Mouse (Mus musculus) frontal cortex, postnatal 36 days (tissue): ENCODE measurements around the gene Hist1h3d.
"Not testable (repeated sequence)": the region's sequence is repeated elsewhere in the genome, so short reads cannot be mapped to it uniquely, and the experiment has no call there.

Experiments
- DNase-seq, 2 experiments: peaks; one replicate each; pipeline ENCODE4 v3.0.0; 2022; ENCODE audit warnings: low spot score in 2 of 2

Hist1h3d gene

DNA sequence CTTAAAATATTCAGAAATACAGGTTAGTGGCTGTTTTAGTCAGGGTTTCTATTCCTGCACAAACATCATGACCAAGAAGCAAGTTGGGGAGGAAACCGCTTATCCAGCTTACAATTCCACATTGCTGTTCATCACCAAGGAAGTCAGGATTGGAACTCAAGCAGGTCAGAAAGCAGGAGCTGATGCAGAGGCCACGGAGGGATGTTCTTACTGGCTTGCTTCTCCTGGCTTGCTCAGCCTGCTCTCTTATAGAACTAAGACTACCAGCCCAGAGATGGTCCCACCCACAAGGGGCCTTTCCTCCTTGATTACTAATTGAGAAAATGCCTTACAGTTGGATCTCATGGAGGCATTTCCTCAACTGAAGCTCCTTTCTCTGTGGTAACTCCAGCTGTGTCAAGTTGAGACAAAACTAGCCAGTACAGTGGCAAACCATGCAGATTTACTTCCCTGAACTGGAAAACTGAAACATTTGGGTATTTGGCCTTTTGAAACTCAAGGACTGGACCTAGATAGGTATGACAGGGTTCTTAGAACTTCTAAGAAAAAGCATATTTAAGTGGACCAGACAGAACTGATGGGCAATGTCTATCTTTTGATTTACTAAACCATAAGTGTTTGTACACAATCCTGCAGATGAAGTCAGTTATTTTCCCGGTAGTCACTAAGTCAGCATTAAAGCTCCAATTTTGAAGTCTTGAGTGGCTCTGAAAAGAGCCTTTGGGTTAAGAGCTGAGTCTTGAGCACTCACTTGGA, 33.2 kb upstream of the Hist1h3d start:
- not testable (repeated sequence) for DNase-seq

DNA sequence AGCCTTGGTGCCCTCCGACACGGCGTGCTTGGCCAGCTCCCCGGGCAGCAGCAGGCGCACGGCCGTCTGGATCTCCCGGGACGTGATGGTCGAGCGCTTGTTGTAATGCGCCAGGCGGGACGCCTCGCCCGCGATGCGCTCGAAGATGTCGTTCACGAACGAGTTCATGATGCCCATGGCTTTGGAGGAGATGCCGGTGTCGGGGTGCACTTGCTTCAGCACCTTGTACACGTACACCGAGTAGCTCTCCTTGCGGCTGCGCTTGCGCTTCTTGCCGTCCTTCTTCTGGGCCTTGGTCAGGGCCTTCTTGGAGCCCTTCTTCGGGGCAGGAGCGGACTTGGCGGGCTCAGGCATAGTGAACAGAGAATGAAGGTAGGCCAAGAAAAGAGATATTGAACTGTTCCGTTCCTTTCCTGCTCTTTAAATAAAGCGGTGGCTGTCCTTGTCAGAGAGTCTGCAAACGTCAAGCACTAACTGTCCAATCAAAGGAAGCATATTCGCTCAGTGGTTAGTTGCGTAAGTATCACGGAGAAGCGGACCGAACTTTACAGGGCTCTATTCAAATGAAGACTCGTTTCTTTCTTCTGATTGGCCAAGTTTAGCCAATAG, 32.5 kb upstream of the Hist1h3d start, which contains the start of gene Hist1h2bh:
TSS of gene Hist1h2bh (minus strand) at position 394 of the 609 bp plus-strand sequence.
- peak in 1 of 2 experiments; percentile 85 for DNase-seq

DNA sequence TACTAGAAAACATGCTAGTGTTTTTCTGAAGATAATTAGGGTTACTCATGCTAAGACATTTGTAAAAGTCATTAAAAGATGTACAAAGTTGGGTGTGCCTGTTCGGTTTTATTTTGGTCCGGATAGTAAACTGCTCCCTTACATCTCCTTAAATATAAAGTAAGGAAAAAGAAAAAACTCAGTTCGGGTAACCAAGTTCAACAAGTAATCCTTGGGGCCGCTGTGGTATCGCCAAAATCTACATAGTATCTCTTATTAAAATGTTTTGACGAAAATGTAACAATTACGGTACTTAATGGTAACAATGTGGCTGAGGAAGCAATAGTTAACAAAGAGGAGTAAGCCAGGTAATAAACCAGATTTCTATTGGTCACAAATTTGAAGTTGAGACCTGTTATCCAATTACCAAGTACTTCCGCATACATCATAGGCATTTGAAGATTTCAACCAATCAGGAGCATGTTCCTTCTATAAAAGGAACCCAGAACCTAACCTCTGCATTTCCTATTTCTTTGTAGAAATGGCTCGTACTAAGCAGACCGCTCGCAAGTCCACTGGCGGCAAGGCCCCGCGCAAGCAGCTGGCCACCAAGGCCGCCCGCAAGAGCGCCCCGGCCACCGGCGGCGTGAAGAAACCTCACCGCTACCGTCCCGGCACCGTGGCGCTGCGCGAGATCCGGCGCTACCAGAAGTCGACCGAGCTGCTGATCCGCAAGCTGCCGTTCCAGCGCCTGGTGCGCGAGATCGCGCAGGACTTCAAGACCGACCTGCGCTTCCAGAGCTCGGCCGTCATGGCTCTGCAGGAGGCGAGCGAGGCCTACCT, 31.4 kb upstream of the Hist1h3d start, which contains the start of gene Hist1h3f:
TSS of gene Hist1h3f (plus strand) at position 88 of the 822 bp plus-strand sequence.
- DNase-seq = peak; percentile 75 to 89

DNA sequence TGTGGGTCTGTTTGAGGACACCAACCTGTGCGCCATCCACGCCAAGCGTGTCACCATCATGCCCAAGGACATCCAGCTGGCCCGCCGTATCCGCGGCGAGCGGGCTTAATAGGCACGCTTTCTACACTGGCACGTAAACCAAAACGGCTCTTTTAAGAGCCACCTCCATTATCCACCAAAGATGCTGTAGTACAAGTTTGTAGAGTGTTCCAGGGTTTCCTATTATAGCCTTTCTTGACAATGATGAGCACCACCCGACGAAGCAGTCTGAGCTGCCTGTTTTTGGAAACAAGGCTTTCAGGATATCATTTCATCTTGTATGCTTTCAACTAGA, 30.8 kb upstream of the Hist1h3d start:
- not testable (repeated sequence) for DNase-seq

DNA sequence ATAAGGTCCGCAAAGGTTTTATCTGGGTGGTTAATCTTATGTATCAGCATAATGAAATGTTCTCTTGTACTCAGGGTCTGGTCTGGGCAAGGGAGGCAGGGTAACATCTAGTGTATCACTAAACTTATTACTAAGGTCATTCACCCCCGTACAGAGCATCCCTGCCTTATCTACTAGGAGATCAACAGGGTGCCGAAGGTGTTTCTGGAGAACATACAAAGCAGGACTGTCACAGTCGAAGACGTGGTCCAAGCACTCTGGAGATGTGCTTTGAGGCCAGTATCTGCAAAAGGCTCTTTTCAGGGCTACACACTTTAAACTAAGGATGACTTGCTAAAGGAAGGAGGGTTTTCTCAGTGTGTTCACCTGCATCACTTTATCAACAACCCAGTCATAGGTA, 28.9 kb upstream of the Hist1h3d start:
- DNase-seq = no peak

DNA sequence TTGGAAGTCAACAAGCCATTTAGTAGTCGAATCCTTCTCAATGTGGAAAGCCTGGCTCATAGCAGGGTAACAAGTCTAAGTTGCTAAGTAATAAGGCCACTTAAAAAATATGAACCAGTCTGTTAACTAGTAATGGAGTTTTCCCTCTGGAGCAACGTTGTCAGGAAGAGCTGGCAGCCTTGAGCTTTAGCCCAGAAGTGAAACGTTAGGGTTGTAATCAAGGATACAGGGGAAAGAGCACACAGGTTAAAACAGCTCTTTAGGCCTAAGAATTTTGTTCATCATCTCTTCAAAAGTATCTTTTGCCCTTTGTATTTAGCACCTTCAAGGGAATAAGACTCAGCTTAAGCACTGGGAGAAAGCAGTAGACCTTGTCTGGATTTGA, 24.8 kb upstream of the Hist1h3d start:
- DNase-seq = no peak

DNA sequence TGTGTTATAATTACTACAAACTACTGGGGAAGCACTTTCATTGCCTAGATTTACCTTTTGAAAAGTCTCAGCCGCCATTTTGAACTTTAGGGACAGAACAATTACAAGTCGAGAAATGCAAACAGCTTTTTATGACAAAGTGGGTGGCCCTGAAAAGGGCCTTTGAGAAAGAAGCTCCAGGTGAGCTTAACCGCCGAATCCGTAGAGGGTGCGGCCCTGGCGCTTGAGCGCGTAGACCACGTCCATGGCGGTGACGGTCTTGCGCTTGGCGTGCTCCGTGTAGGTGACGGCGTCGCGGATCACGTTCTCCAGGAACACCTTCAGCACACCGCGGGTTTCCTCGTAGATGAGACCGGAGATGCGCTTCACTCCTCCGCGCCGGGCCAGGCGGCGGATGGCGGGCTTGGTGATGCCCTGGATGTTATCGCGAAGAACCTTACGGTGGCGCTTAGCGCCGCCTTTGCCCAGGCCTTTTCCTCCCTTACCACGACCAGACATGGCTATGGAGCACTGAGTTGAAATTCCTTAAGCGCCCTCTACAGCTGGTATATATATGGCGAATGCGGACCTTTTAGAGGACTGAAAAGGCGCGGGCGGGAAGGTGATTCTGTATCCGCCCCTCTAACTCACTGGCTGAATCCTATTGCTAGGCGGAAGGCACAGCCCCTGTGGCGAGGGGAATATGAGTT, 24.3 kb upstream of the Hist1h3d start, which contains the start of gene Hist1h4f:
TSS of gene Hist1h4f (minus strand) at position 503 of the 689 bp plus-strand sequence.
- peak; percentile 89 to 96 for DNase-seq

DNA sequence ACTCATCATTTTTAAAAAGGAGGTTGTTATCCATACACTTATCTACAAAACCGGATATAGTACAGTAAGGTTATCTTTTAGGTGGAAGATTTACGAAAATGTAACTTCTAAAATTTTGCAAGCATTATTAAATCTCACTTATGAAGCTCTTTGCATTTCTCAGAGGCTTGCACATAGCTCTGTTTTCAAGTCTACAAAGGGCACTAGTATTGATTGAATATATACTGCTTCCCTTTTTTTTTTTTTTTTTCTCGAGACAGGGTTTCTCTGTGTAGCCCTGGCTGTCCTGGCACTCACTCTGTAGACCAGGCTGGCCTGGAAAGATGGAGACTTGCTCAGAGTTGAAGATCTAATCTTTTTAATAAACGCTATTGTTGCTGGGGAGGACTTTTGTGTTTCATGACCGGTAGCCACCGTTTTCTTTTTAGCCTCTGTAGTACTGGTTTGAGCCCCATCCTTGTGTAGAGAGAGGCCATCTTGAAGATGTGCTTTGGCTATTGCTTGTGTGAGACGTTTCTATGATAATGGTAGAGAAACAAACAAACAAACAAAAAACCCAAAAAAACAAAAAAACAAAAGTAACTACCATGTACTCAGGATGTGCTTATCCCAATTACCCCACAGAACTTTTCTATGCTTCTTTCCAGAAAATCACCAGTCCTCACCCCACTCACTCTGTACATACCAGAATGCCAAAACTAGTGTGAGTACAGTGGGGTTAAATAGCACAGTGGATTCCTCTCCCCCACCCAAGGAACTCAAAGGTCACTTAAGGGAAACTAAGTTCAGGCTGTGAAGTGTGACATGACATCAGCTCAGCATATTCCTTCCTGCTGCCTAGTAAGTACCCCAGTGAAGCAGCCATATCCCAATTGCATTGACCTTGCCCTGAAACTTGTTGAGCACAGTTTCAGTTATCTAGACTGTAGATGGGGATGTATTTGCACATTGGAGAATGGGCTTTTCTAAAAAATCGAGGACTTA, 23.3 kb upstream of the Hist1h3d start:
- DNase-seq = no peak

DNA sequence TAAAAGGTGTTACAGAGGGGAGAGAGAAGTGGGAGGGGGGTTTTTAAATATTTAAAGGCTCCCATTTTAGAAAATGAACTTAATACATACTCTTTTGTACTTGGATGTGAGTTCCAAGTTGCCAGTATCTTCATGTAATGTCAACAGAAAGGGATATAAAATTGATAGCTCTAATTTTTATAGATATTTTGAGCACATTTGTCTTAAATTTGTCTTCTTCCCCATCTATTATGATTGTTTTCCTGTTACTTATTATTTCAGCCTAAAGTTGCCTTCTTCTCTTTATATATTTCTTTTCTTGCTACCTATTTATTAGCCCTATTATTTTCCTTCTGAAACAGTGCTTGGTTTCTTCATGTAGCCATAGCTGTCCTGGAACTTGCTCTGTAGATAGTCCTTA, 22.6 kb upstream of the Hist1h3d start, which contains the start of gene Hist1h1d:
TSS of gene Hist1h1d (plus strand) at position 301 of the 400 bp plus-strand sequence.
- DNase-seq = no peak

DNA sequence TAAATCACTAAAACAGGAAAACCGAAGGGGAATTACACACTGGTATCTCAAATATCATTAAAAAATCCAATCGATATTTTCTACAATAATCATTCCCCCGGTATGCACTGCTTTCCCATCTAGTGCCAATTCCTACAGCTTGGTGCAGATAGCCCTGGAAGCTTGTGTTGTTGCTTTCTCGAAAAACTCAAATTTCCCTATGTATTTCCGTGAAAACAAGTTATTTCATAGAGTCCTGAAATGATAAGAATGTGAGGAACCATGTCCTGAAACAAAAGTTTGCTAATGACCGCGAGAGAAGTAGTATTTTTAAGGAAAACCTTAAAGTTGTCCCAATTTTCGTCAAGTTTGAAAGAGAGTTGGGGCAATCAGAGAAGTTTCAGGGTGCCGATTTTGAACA, 21.2 kb upstream of the Hist1h3d start:
- DNase-seq = no peak

DNA sequence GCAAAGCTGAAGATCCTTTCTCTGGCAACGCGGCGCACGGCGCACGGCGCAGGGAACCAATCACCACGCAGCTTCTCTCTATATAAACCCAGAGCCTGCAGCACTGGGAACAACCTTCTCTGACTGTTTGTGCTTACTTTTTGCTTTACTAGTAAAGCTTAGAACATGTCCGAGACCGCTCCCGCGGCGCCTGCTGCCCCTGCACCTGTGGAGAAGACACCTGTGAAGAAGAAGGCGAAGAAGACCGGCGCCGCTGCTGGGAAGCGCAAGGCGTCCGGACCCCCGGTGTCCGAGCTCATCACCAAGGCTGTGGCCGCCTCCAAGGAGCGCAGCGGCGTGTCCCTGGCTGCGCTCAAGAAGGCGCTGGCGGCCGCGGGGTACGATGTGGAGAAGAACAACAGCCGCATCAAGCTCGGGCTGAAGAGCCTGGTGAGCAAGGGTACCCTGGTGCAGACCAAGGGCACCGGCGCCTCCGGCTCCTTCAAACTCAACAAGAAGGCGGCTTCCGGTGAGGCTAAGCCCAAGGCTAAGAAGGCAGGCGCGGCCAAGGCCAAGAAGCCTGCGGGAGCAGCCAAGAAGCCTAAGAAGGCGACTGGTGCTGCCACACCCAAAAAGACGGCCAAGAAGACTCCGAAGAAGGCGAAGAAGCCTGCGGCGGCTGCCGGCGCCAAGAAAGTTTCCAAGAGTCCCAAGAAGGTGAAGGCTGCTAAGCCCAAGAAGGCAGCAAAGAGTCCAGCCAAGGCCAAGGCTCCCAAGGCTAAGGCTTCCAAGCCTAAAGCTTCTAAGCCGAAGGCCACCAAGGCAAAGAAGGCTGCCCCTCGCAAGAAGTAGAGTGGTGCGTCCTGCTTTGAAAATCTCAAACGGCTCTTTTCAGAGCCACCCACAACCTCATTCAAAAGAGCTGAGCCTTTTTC, 20.4 kb upstream of the Hist1h3d start:
- peak; percentile 78 to 90 for DNase-seq

DNA sequence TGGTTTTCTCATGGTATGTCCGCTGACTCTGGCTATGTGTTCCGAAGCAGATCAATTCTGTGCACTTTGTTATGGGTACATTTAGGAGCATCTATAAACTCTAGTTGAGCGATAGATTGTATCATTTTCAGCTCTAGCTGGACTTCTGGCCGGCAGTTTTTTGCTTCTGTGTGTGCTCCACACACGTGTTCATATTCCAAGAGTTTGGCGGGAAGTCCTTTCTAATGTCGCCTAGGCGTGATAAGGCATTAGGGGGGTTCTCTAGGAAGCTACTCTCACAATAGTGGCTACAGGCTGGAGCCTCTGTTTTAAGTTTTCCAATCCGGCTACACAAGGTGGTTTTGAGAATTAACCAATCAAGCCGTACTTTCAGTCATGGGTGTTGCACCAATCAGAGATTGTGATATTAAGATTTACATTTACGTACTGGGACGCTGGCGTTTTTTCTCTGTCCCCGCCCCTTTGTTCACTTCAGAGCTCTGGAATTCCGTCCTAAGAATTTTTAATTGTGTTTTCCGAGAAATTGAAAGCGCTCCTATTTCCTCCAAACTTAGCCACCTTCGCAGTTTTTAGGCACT, 19.6 kb upstream of the Hist1h3d start:
- DNase-seq = peak; percentile 63 to 86

DNA sequence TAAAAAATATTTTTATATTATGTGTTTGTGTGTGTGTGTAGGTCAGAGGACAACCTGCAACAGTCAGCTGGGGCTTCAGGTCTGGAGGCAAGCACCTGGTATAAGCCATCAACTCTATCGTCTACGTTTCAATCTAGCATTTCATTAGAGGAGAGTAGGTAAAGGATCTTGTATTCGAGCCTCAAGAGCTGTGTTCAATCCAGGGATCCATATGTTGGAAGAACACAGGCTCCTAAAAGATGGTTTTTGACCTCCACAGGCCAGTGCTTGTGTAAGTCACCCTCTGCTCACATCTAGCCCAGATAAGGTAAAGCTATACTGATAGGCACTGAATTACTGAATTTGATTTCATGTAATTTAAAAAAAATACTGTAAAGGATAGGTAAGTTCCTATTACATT, 18.7 kb upstream of the Hist1h3d start:
- DNase-seq = no peak

DNA sequence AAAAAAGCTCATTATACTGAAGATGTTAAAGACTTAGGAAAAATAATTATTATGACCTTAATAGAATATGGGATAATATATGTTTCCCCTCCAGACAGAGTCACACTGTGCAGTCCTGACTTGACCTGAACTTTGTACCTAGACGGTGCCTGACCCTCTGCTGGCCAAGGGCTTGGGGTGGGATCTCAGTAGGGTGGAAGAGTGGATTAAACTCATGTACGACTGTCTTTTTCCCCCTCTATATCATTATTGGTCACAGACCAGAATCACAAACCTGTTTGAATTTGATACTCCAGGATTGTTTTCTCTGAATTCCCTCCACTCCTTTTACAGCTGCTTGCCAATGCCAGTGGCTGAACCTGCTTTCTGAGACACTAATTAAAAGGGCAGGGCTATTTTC, 14.9 kb upstream of the Hist1h3d start:
- not testable (repeated sequence) for DNase-seq

DNA sequence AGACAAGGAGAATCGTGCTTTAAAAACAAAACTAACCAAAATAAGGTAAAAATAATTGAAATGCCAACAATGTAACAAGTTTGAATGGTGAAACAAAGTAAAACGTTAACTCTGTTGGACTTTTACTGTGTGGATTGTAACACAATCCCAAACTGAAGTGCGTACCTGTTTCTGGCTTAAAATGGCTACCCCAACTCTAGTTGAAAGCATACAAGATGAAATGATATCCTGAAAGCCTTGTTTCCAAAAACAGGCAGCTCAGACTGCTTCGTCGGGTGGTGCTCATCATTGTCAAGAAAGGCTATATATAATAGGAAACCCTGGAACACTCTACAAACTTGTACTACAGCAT, 14.1 kb upstream of the Hist1h3d start:
- not testable (repeated sequence) for DNase-seq

DNA sequence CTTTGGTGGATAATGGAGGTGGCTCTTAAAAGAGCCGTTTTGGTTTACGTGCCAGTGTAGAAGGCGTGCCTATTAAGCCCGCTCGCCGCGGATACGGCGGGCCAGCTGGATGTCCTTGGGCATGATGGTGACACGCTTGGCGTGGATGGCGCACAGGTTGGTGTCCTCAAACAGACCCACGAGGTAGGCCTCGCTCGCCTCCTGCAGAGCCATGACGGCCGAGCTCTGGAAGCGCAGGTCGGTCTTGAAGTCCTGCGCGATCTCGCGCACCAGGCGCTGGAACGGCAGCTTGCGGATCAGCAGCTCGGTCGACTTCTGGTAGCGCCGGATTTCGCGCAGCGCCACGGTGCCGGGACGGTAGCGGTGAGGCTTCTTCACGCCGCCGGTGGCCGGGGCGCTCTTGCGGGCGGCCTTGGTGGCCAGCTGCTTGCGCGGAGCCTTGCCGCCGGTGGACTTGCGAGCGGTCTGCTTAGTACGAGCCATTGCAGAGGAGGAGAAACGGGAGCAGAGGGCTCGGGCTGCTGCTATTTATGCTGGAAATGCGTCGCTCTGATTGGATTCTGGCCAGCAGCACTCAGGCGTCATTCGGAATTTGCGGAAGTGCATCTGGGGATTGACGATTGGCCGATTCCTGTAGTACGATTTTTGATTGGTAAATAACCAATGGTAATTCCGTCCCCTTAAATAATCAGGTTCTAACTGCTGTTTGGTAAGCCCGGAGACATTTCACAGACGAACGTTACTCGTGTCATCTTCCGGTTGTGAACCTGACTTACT, 13.5 kb upstream of the Hist1h3d start, which contains the start of gene Hist1h3e:
TSS of gene Hist1h3e (minus strand) at position 487 of the 777 bp plus-strand sequence.
- DNase-seq = peak; percentile 96 to 98

DNA sequence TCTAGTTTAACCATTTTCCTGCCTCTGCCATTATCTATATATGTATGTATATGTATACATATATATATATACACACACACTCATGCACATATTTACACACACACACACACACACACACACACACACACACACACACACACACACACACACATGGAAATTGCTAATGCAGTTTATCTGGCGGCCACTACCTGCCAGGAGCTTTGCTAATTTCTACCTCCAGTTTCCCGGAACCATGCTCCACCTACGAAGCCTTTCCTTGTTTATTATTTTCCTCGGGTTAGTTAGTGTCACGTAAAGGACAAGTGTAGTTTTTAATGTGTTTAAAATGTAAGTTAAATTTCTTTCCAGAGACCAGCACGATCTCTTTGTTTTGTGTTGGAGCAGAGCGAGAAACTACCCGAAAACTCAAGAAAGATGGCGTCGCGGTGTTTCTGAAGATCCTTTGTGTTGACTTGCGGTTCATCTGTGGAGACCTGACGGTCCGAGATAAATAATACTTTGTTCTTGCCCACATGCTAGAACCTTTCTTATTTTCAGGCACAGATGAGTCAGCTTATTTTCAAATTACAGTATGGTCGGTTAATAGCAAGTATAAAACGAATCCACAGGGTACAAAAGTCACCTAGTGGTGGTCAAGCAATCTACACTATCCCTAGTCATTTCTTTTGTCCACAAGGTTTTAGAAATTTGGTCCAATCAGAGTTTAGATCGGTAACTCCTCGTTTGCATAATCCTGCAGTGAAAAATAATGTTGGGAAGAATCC, 12.7 kb upstream of the Hist1h3d start:
- peak in 1 of 2 experiments; percentile 63 for DNase-seq
